Mouse (Mus musculus): ENCODE measurements around the gene Zfp654. TPM values are rescaled to one million over a fixed set of nuclear protein-coding genes. Genes with fewer than 3 reads are reported as not detected.

Zfp654 gene
- polyA plus RNA-seq, 1 experiment = 1.3 TPM

DNA sequence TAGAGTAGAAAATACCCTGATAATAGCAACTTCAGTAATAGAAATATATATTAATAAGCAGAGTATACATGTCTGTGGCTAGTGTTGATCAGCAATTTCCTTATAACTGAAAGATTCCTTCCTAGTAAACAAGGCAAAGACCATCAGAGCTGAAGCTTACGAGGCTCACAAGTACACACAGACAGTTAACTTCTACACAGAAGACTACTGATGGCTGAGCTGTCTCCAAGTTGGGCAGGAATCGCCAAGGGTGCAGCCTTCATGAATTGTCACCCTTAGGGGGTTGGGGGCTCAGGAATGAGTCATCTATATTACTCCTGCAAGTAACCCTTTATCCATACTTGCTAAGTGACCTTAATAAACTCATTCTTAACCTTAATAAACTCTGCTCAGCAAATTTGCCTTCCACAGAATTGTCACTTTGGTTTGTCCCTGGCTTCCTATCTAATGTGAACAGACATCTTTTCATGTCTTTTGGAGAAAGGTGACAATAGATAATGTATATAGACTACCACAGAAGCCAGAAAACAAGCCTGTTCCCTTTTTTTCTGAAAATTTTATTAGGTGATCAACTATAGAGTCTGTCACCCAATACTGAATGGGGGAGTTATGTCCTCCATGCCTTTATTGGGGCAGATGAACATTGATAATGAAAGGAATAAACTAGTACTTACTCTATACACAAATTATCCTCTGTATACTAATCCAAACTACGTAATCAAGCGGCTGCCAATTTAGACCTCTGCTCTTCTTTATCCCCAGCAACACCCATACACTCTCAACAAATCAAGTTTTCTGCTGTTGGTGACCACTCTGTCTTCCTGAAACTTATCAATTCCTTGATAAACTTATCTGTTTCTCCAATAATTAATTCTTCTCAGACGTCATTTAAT lies 9.7 kb downstream of the Zfp654 start:
- Histone ChIP-seq H3K27me3 (replicated peaks; ENCODE audit: control insufficient read depth, insufficient read depth, low read length) (no peaks in the 10 kb centered on the region), H3K4me1 (ENCODE audit: control insufficient read depth, insufficient read depth, low read length) (0 out of 2 replicates have a peak, but pooled peaks cover 1% of the 10 kb centered on the region), H3K36me3 (ENCODE audit: control insufficient read depth, insufficient read depth, low read length) (no peaks in the 10 kb centered on the region), H3K4me3 (ENCODE audit: insufficient read depth, low read depth, low read length) (no peak overlapping the region), H3K27ac (ENCODE audit: insufficient read depth, low read depth, low read length) (no peak overlapping the region)
- 90% methylated on average over 5 of the region's 5 CpGs for WGBS
- TF ChIP-seq POLR2A (IDR thresholded peaks at IDR 0.05; ENCODE audit: low read depth, low read length) (no peak), CTCF (conservative IDR thresholded peaks at IDR 0.05; ENCODE audit: insufficient read depth, insufficient read length, low read depth, low read length) (no peak)
- no peak for DNase-seq

DNA sequence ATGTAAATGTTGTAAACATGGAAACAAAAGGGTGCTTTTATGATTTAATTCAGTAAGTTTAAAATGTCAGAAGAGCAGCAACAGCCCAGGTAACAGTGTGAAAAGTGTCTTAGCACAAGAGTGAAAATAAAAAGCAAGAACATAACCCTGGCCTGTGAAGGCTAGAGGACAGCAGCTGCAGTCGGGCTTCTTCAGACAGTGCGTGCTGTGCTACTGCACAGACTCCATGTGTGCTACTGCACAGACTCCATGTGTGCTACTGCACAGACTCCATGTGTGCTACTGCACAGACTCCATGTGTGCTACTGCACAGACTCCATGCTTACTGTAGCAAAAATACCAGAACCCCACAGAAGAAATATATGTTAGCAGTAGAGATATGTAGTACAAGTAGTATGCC lies 14.7 kb downstream of the Zfp654 start:
- Histone ChIP-seq H3K4me3 (ENCODE audit: insufficient read depth, low read depth, low read length) (no peak overlapping the region), H3K27ac (ENCODE audit: insufficient read depth, low read depth, low read length) (no peak overlapping the region), H3K27me3 (replicated peaks; ENCODE audit: control insufficient read depth, insufficient read depth, low read length) (no peaks in the 10 kb centered on the region), H3K4me1 (ENCODE audit: control insufficient read depth, insufficient read depth, low read length) (0 out of 2 replicates have a peak, but pooled peaks cover 2% of the 10 kb centered on the region), H3K36me3 (ENCODE audit: control insufficient read depth, insufficient read depth, low read length) (no peaks in the 10 kb centered on the region)
- WGBS = 83% methylated on average over 2 of the region's 2 CpGs
- DNase-seq = no peak
- no peak for TF ChIP-seq POLR2A (IDR thresholded peaks at IDR 0.05; ENCODE audit: low read depth, low read length)
- TF ChIP-seq CTCF (conservative IDR thresholded peaks at IDR 0.05; ENCODE audit: insufficient read depth, insufficient read length, low read depth, low read length) = no peak

DNA sequence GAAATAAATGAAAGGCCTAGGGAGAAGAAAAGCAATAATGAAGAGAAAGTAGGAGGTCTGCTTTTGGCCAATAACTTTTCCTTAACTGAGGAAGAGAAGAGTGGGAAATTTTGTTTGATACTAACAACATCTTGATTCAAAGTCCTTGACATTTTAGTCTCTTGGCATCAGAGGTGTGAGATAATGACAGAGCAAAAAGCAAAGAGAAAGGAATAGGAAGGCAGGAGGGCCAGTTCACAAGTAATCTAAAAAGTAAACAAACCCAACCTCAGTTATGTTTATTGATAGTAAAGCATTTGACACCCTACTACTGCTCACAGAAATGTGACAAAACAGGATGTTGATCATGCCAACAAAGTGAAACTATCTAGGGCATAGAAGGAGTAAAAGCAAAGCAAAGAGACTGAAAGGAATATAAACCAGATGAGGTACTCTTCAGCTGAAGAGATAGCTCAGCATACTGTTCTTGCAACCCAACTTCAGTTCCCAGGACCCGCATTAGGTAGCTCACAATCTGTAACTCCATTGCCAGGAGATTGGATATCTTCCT lies 15.4 kb downstream of the Zfp654 start:
- WGBS = 76% methylated on average over 1 of the region's 1 CpGs
- 0 out of 2 replicates have a peak, but pooled peaks cover 2% of the 10 kb centered on the region for H3K4me1 ChIP-seq (ENCODE audit: control insufficient read depth, insufficient read depth, low read length)
- no peak for DNase-seq
- no peaks in the 10 kb centered on the region for H3K27me3 ChIP-seq (replicated peaks; ENCODE audit: control insufficient read depth, insufficient read depth, low read length)
- no peak overlapping the region for H3K27ac ChIP-seq (ENCODE audit: insufficient read depth, low read depth, low read length)
- H3K4me3 ChIP-seq (ENCODE audit: insufficient read depth, low read depth, low read length) = no peak overlapping the region
- H3K36me3 ChIP-seq (ENCODE audit: control insufficient read depth, insufficient read depth, low read length) = no peaks in the 10 kb centered on the region
- TF ChIP-seq POLR2A (IDR thresholded peaks at IDR 0.05; ENCODE audit: low read depth, low read length) = no peak
- TF ChIP-seq CTCF (conservative IDR thresholded peaks at IDR 0.05; ENCODE audit: insufficient read depth, insufficient read length, low read depth, low read length) = no peak

DNA sequence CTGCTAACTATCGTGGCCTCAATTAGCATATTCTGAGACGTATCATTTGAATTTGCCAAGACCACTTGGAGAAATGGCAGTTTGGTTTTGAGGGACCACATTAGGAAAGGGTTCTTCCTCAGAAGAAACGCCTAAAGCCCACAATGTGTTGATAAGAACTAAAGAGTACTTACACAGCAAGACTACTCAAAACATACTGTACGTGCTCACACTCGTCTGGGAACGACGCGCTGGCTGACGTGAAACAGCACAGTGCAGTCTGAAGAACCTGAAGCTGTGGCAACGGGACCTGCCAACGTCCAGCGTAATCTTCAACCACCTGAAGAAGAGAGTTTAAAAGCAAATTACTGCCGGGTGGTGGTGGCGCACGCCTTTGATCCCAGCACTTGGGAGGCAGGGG lies 21.2 kb downstream of the Zfp654 start:
- H3K4me1 ChIP-seq (ENCODE audit: control insufficient read depth, insufficient read depth, low read length) = no peaks in the 10 kb centered on the region
- no peaks in the 10 kb centered on the region for H3K27me3 ChIP-seq (replicated peaks; ENCODE audit: control insufficient read depth, insufficient read depth, low read length)
- no peak for DNase-seq
- H3K36me3 ChIP-seq (ENCODE audit: control insufficient read depth, insufficient read depth, low read length) = no peaks in the 10 kb centered on the region; the same call in 1 of the 2 replicates
- H3K4me3 ChIP-seq (ENCODE audit: insufficient read depth, low read depth, low read length) = no peak overlapping the region
- TF ChIP-seq POLR2A (IDR thresholded peaks at IDR 0.05; ENCODE audit: low read depth, low read length) = no peak
- no peak for TF ChIP-seq CTCF (conservative IDR thresholded peaks at IDR 0.05; ENCODE audit: insufficient read depth, insufficient read length, low read depth, low read length)
- H3K27ac ChIP-seq (ENCODE audit: insufficient read depth, low read depth, low read length) = no peak overlapping the region
- WGBS = 96% methylated on average over 15 of the region's 15 CpGs

DNA sequence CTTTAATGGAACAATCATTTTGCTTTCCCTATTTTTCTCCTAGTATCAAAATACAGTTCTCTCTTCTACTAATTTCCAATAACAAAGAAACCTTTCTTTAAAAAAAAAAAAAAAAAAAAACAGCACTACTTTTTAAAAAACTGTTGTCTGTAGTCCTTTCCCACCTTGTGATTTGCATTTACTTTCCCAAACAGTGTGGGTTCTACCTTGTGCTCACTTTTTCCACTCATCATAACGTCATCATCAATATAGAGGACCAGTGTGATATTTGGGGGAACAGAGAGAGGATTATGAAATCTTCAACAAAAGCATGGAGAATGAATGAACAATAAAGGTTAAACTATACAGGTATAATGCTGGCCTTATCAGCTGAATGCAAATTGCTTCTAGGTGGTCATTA lies 27.0 kb downstream of the Zfp654 start:
- DNase-seq = no peak
- Histone ChIP-seq H3K4me3 (ENCODE audit: insufficient read depth, low read depth, low read length) (no peak overlapping the region), H3K27ac (ENCODE audit: insufficient read depth, low read depth, low read length) (no peak overlapping the region), H3K36me3 (ENCODE audit: control insufficient read depth, insufficient read depth, low read length) (no peaks in the 10 kb centered on the region), H3K27me3 (replicated peaks; ENCODE audit: control insufficient read depth, insufficient read depth, low read length) (no peaks in the 10 kb centered on the region), H3K4me1 (ENCODE audit: control insufficient read depth, insufficient read depth, low read length) (no peaks in the 10 kb centered on the region)
- WGBS = 93% methylated on average over 1 of the region's 1 CpGs
- TF ChIP-seq CTCF (conservative IDR thresholded peaks at IDR 0.05; ENCODE audit: insufficient read depth, insufficient read length, low read depth, low read length) = no peak
- no peak for TF ChIP-seq POLR2A (IDR thresholded peaks at IDR 0.05; ENCODE audit: low read depth, low read length)

DNA sequence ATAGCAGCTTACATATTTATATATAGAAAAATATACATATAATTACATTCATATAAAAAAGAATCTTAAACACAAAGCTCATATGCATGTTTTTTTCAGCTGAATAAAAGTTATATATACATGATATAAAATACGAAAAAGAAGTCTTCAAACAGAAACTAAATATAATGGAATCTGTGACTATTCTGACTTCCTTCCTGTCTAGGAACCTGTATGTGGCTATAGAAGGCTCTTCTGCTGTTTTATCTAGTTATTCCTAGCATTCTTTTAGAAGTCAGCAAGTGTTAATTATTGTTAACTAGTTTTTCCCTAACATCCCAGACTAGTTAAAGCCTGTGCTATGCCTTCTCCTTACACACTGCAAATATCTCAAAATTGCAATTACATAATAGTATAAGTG lies 27.6 kb downstream of the Zfp654 start:
- WGBS = 82% methylated on average over 1 of the region's 1 CpGs
- DNase-seq = no peak
- Histone ChIP-seq H3K4me3 (ENCODE audit: insufficient read depth, low read depth, low read length) (no peak overlapping the region), H3K27ac (ENCODE audit: insufficient read depth, low read depth, low read length) (no peak overlapping the region), H3K36me3 (ENCODE audit: control insufficient read depth, insufficient read depth, low read length) (no peaks in the 10 kb centered on the region), H3K4me1 (ENCODE audit: control insufficient read depth, insufficient read depth, low read length) (no peaks in the 10 kb centered on the region), H3K27me3 (replicated peaks; ENCODE audit: control insufficient read depth, insufficient read depth, low read length) (no peaks in the 10 kb centered on the region)
- no peak for TF ChIP-seq POLR2A (IDR thresholded peaks at IDR 0.05; ENCODE audit: low read depth, low read length)
- no peak for TF ChIP-seq CTCF (conservative IDR thresholded peaks at IDR 0.05; ENCODE audit: insufficient read depth, insufficient read length, low read depth, low read length)

DNA sequence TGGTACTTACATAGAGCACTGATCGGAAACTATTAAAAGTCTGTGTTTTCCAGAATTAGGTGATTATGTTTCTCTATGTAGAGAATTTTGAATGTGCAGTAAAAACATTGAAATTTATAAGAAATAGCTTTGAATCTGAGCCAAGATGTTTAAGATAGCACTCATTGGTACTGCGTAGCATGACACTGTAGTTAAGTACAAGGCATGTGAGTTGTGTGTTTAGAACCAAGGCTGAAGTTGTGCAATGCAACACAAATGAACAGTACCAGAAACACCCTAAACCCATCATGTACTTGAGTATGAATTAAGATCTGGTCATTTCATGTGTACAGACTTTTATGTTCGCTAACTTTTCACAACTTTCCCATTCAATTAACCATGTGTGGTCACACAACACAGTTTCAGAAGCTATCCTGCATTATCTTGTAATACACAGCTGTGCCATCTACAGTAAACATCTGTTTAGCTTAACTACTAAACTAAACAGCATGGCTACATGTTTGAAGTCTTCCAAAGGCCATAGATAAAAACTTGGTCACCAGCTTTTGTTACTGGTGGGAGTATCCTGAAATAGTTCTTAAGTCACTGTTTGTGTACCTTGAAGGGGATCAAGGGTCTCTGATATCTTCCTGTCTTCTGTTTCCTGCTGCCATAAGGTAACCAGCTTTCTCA lies 34.2 kb downstream of the Zfp654 start:
- Histone ChIP-seq H3K27me3 (replicated peaks; ENCODE audit: control insufficient read depth, insufficient read depth, low read length) (no peaks in the 10 kb centered on the region), H3K4me1 (ENCODE audit: control insufficient read depth, insufficient read depth, low read length) (no peaks in the 10 kb centered on the region), H3K4me3 (ENCODE audit: insufficient read depth, low read depth, low read length) (no peak overlapping the region), H3K36me3 (ENCODE audit: control insufficient read depth, insufficient read depth, low read length) (no peaks in the 10 kb centered on the region; the same call in 1 of the 2 replicates), H3K27ac (ENCODE audit: insufficient read depth, low read depth, low read length) (no peak overlapping the region)
- no peak for TF ChIP-seq CTCF (conservative IDR thresholded peaks at IDR 0.05; ENCODE audit: insufficient read depth, insufficient read length, low read depth, low read length)
- no peak for TF ChIP-seq POLR2A (IDR thresholded peaks at IDR 0.05; ENCODE audit: low read depth, low read length)
- DNase-seq = no peak
- WGBS = 95% methylated on average over 3 of the region's 3 CpGs
